Mouse (Mus musculus) CD4-positive naive resting alpha-beta T cell, adult 76 days (primary cell): ENCODE results near the gene Ceacam9. TPM values are rescaled to one million over a fixed set of nuclear protein-coding genes. Genes with fewer than 3 reads are reported as not detected.

Experiments used
- total RNA-seq: library from RNA; stranded (reverse); gene quantifications from one replicate; pipeline ENCODE4 v1.2.4, GENCODE M21; 2023

Gene Ceacam9
- total RNA-seq: not detected

DNA sequence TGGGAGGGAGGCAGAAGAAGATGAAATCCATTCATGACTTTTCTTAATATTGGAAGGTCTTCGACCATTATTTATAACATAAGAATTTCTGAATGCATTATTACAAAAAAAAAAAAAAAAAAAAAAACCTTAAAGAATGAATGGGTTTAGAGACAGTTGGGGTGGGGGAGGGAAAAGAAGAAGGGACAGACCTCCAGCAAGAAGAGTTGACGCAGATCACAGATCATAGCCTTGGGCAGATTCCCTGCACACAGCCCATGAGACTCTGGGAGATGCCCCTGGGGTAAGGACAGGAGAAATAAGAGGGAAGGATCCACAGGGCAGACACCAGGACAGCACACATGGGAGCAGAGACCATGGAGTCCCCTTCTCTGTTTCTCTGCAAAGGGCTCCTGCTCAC is at the start of gene Ceacam9:
Gene Ceacam9, plus strand, starts transcription at position 301 of the 400 bp plus-strand sequence.

DNA sequence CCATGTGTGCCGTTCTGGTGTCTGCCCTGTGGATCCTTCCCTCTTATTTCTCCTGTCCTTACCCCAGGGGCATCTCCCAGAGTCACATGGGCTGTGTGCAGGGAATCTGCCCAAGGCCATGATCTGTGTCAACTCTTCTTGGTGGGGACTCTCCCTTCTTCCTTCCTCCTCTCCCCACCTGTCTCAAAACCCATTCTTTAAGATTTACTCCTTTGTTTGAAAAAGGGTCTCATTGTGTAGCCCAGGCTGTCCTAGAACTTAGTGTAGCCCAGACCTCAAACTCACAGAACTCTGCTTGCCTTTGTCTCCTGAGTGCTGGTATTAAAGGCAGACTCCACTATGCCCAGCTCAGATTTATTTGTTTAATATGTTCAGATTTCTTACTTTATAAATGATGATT is 46.1 kb upstream of the Ceacam9 start, which contains the start of gene Ceacam15:
Gene Ceacam15, minus strand, starts transcription at position 101 of the 400 bp plus-strand sequence.

DNA sequence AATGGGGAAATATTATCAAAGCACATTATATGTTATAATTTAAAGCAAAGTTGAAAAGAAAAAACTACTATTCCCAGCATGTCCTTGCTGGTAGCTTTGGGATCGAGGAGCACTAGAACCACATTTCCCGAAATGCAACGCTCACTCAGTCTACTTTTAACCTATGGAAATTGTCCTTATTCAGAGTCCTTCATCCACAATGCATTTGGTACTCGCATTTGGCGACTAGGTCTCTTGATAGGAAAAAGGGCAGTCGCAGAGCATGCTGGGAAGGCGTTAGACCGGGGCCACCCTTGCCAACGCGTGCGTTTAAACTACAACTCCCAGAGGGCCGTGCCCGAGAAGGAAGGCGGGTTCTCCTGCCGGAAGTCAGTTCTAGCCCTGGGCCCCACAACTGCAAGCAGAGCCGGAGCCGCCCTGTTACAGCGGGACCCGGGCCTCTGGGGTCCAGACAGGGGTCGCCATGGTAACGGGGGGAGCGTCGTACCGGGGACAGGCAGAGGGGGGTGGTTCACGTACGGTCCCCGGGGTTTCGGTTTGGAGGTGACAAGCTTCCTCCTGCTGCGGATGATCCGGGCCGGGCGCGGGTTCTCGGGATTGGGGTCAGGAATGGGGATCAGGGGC is 16.5 kb downstream of the Ceacam9 start, which contains the start of gene Ap2s1:
Gene Ap2s1, plus strand, starts transcription at position 338 of the 624 bp plus-strand sequence.

Other genes with a start within 250 kb of the Ceacam9 start
- gene Npas1, start 244.2 kb upstream of the Ceacam9 start, total RNA-seq: not detected
- 21.1 TPM for gene Arhgap35, start 106.9 kb upstream of the Ceacam9 start, total RNA-seq
- gene Ceacam15, start 46.2 kb upstream of the Ceacam9 start, total RNA-seq: not detected
- gene Ap2s1, start 16.5 kb downstream of the Ceacam9 start, total RNA-seq: 52.9 TPM
- gene Slc1a5, start 59.4 kb downstream of the Ceacam9 start, total RNA-seq: 121 TPM
- 94.1 TPM for gene Strn4, start 94.0 kb downstream of the Ceacam9 start, total RNA-seq
- 19.2 TPM for gene Fkrp, start 94.8 kb downstream of the Ceacam9 start, total RNA-seq
- gene Prkd2, start 121.0 kb downstream of the Ceacam9 start, total RNA-seq: 204 TPM
- gene Dact3, start 153.4 kb downstream of the Ceacam9 start, total RNA-seq: not detected
- not detected for gene Gng8, start 169.9 kb downstream of the Ceacam9 start, total RNA-seq
- 1.9 TPM for gene Ptgir, start 184.6 kb downstream of the Ceacam9 start, total RNA-seq
- gene Calm3, start 202.2 kb downstream of the Ceacam9 start, total RNA-seq: 98.0 TPM
- not detected for gene Pnmal2, start 222.8 kb downstream of the Ceacam9 start, total RNA-seq
- gene Pnmal1, start 237.8 kb downstream of the Ceacam9 start, total RNA-seq: not detected